Mouse (Mus musculus): ENCODE data around the gene Tmem150c. TPM values are rescaled to one million over a fixed set of nuclear protein-coding genes. Genes with fewer than 3 reads are reported as not detected.

The Tmem150c gene
- polyA plus RNA-seq, 1 experiment from 2014 or later, result 1.6 TPM

DNA sequence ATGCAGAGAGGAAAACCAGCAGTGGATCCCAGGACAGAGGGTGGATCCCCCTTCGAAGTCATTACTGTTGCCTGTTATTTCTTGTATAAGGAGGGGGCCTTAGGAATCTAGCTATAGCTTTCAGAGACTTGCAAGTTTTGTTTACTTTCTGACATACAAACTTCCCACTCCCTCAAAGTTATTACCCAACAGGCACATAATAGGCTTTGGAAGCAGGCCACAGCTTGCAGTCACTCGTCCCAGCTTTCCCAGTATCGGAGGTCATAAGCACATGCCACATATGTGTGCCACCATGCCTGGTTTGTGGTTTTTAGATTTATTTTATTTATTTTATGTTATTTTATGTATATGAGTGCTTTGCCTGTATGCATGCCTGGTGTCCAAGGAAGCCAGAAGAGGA lies 3.2 kb upstream of the Tmem150c start:
- peaks cover 18% of the 10 kb centered on the region for H3K27me3 ChIP-seq (ENCODE audit: control insufficient read depth, insufficient read depth, low read length)

DNA sequence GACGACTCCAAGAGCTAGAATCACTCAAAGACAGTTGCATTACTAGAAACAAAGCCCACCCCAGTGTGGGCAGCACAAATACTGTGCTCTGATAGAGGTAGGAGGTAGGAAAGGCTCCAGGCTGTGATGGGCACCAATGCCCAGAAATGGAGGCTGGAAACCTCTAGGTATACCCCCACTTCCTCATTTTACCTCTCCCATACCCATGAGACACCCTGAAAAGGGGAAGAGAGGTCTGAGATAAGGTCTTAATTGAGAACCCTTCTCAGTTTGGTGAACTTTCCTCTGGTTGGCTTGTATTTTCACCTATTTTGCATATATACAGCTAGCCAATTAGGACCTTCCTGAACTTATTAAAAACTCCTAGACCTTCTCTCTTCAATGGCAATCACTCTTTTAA lies 2.4 kb upstream of the Tmem150c start:
- H3K4me2 ChIP-seq (ENCODE audit: low read depth, low read length), result no peak overlapping the region
- 75% methylated on average over 1 of the region's 1 CpGs for WGBS
- ATAC-seq (replicated peaks; ENCODE audit: insufficient number of reproducible peaks, low FRiP score, low TSS enrichment, low read depth) (no peak), DNase-seq (ENCODE audit: low spot score) (no peak)
- H3K4me1 ChIP-seq (ENCODE audit: control insufficient read depth, insufficient read depth, low read length), result no peaks in the 10 kb centered on the region; the same call in 1 of the 2 replicates
- H3K36me3 ChIP-seq (replicated peaks; ENCODE audit: control insufficient read depth, insufficient read depth, low read depth, low read length), result no peaks in the 10 kb centered on the region
- H3K9ac ChIP-seq (replicated peaks; ENCODE audit: low read length), result no peak overlapping the region
- no peaks in the 10 kb centered on the region for H3K9me3 ChIP-seq (replicated peaks; ENCODE audit: control insufficient read depth, low read length)
- peaks cover 19% of the 10 kb centered on the region for H3K27me3 ChIP-seq (ENCODE audit: control insufficient read depth, insufficient read depth, low read length)
- no peak overlapping the region for H3K27ac ChIP-seq (replicated peaks; ENCODE audit: low read depth, low read length)
- no peak overlapping the region for H3K4me3 ChIP-seq (ENCODE audit: low read depth, low read length)

More for the DNA sequence above, 3.2 kb upstream of the Tmem150c start:
- no peak for ATAC-seq (replicated peaks; ENCODE audit: insufficient number of reproducible peaks, low FRiP score, low TSS enrichment, low read depth)
- Histone ChIP-seq H3K4me3 (ENCODE audit: low read depth, low read length) (no peak overlapping the region), H3K36me3 (replicated peaks; ENCODE audit: control insufficient read depth, insufficient read depth, low read depth, low read length) (no peaks in the 10 kb centered on the region), H3K4me1 (ENCODE audit: control insufficient read depth, insufficient read depth, low read length) (no peaks in the 10 kb centered on the region; the same call in 1 of the 2 replicates), H3K9ac (replicated peaks; ENCODE audit: low read length) (no peak overlapping the region), H3K27ac (replicated peaks; ENCODE audit: low read depth, low read length) (no peak overlapping the region), H3K4me2 (ENCODE audit: low read depth, low read length) (no peak overlapping the region), H3K9me3 (replicated peaks; ENCODE audit: control insufficient read depth, low read length) (no peaks in the 10 kb centered on the region)
- WGBS, result 81% methylated on average over 3 of the region's 3 CpGs
- DNase-seq (ENCODE audit: low spot score), result no peak

DNA sequence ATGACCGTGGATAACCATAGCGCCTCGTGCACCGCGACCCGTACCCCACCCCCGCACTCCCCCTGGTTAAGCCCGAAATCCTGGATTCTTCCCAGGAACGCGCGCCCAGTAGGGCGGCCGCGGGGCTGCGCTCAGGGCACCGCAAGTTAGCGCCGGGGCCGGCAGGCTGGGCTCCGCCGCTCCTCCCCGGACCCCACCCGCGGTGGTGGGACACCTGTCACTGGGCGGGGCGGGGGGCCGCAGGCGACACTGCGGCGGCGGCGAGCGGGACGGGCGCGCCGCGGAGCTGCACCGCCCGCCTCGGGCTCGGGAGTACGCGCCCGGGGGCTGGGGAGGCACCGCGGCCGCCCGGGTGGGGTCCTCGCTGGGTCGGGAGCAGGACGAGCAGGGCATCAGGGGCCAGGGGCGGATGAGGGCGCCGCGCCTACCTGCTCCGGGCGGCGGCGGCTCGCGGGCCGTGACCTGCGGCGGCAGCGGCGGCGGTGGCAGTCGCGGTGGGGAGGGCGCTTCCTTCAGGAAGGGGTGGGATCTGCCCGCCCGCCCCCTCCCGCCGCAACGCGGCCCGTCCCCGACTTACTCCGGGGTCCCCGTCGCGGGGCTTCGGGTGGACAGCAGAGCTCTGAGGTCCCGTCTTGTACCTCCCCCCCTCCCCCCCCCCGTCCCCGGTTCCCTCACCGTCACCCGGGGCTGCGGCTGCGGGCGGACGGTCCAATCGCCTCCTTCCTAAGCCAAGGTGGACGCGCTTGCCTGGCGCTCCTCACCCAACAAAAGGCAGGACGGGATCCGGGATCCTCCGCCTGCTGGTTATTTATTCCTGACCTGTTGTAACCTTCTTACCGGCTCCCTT lies 594 bp downstream of the Tmem150c start:
- H3K27me3 ChIP-seq (ENCODE audit: control insufficient read depth, insufficient read depth, low read length), result peaks cover 19% of the 10 kb centered on the region
- peak overlapping the region; percentile 100 for H3K4me2 ChIP-seq (ENCODE audit: low read depth, low read length)
- H3K4me1 ChIP-seq (ENCODE audit: control insufficient read depth, insufficient read depth, low read length), result no peaks in the 10 kb centered on the region; the same call in 1 of the 2 replicates
- H3K9me3 ChIP-seq (replicated peaks; ENCODE audit: control insufficient read depth, low read length), result no peaks in the 10 kb centered on the region
- peak; percentile 46 for DNase-seq (ENCODE audit: low spot score)
- WGBS, result under 1% methylated on average over 76 of the region's 101 CpGs
- H3K27ac ChIP-seq (replicated peaks; ENCODE audit: low read depth, low read length), result no peak overlapping the region
- no peaks in the 10 kb centered on the region for H3K36me3 ChIP-seq (replicated peaks; ENCODE audit: control insufficient read depth, insufficient read depth, low read depth, low read length)
- peak; percentile 65 for ATAC-seq (replicated peaks; ENCODE audit: insufficient number of reproducible peaks, low FRiP score, low TSS enrichment, low read depth)
- peak overlapping the region; percentile 68 for H3K9ac ChIP-seq (replicated peaks; ENCODE audit: low read length)
- H3K4me3 ChIP-seq (ENCODE audit: low read depth, low read length), result peak overlapping the region; percentile 72

DNA sequence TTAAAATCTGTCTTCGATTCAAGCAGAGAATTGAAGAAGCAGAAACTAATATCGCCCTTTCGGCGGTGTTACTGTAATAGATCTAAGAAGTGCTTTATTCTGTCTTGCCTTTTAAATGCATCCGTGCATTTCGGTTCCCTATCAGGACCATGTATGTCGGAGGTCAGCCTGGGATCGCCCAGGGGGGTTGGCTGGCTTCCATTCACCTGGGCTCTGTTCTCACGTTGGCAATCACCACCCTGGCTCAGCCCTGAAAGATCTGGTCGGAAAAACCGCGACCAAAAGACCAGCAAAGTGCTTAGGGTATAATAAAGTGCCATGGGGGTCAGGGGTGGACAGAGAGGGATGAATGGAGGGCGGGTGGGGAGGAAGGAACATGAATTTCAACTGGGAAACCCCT lies 1.3 kb downstream of the Tmem150c start:
- peak overlapping the region; percentile 100 for H3K4me2 ChIP-seq (ENCODE audit: low read depth, low read length)
- no peak for ATAC-seq (replicated peaks; ENCODE audit: insufficient number of reproducible peaks, low FRiP score, low TSS enrichment, low read depth)
- H3K27ac ChIP-seq (replicated peaks; ENCODE audit: low read depth, low read length), result no peak overlapping the region
- no peaks in the 10 kb centered on the region for H3K9me3 ChIP-seq (replicated peaks; ENCODE audit: control insufficient read depth, low read length)
- no peaks in the 10 kb centered on the region for H3K36me3 ChIP-seq (replicated peaks; ENCODE audit: control insufficient read depth, insufficient read depth, low read depth, low read length)
- no peak overlapping the region; the same call in 1 of the 2 replicates for H3K9ac ChIP-seq (replicated peaks; ENCODE audit: low read length)
- WGBS, result 16% methylated on average over 13 of the region's 13 CpGs
- H3K4me3 ChIP-seq (ENCODE audit: low read depth, low read length), result peak overlapping the region; percentile 72
- DNase-seq (ENCODE audit: low spot score), result no peak
- H3K27me3 ChIP-seq (ENCODE audit: control insufficient read depth, insufficient read depth, low read length), result peaks cover 19% of the 10 kb centered on the region
- H3K4me1 ChIP-seq (ENCODE audit: control insufficient read depth, insufficient read depth, low read length), result no peaks in the 10 kb centered on the region; the same call in 1 of the 2 replicates

DNA sequence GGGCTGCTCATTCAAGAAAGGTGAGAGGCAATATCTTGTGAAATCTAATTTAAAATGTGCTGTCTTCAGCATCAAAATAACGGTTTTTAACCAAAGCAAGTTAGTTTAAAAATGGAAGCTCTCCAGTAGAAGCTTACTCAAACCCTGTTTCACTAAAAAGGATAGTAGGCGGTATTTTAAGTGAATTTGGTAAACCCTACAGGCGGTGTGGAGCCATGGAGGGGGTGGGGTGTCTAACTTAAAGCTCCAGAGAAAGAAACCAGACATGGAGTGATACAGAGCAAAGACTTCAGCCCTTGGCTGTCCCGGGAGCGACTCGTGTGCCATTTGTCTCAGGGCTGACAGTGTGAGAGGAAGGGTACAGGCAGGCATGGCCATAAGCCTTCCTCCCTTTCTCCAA lies 4.0 kb downstream of the Tmem150c start:
- 87% methylated on average over 6 of the region's 6 CpGs for WGBS
- ATAC-seq (replicated peaks; ENCODE audit: insufficient number of reproducible peaks, low FRiP score, low TSS enrichment, low read depth) (no peak), DNase-seq (ENCODE audit: low spot score) (no peak)
- H3K9ac ChIP-seq (replicated peaks; ENCODE audit: low read length), result no peak overlapping the region
- H3K27me3 ChIP-seq (ENCODE audit: control insufficient read depth, insufficient read depth, low read length), result peaks cover 19% of the 10 kb centered on the region
- no peaks in the 10 kb centered on the region for H3K9me3 ChIP-seq (replicated peaks; ENCODE audit: control insufficient read depth, low read length)
- no peaks in the 10 kb centered on the region for H3K36me3 ChIP-seq (replicated peaks; ENCODE audit: control insufficient read depth, insufficient read depth, low read depth, low read length)
- no peak overlapping the region for H3K4me3 ChIP-seq (ENCODE audit: low read depth, low read length)
- no peak overlapping the region for H3K27ac ChIP-seq (replicated peaks; ENCODE audit: low read depth, low read length)
- no peak overlapping the region for H3K4me2 ChIP-seq (ENCODE audit: low read depth, low read length)
- H3K4me1 ChIP-seq (ENCODE audit: control insufficient read depth, insufficient read depth, low read length), result no peaks in the 10 kb centered on the region; the same call in 1 of the 2 replicates

DNA sequence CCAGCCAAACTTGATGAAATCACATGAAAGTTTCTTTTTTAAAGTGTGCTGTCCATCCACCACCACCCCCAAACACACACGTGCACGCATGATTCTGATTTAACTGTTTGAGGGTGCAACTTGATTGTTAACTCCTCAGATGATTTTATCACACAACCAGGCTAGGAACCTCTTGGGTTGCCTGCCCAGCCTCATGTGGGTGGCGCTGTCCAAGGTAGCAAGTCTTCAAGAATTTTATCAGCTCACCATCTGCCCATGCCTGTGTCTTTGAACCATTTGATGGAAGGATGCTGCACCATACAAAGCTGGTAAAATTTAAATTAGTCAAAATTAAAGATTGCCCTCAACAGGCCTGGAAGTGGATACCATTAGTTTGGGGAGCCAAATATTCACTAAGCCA lies 9.6 kb downstream of the Tmem150c start:
- H3K4me3 ChIP-seq (ENCODE audit: low read depth, low read length), result no peak overlapping the region
- ATAC-seq (replicated peaks; ENCODE audit: insufficient number of reproducible peaks, low FRiP score, low TSS enrichment, low read depth) (no peak), DNase-seq (ENCODE audit: low spot score) (peak; percentile 70)
- no peaks in the 10 kb centered on the region for H3K36me3 ChIP-seq (replicated peaks; ENCODE audit: control insufficient read depth, insufficient read depth, low read depth, low read length)
- 75% methylated on average over 3 of the region's 3 CpGs for WGBS
- no peaks in the 10 kb centered on the region for H3K27me3 ChIP-seq (ENCODE audit: control insufficient read depth, insufficient read depth, low read length)
- no peak overlapping the region for H3K27ac ChIP-seq (replicated peaks; ENCODE audit: low read depth, low read length)
- no peak overlapping the region for H3K9ac ChIP-seq (replicated peaks; ENCODE audit: low read length)
- no peaks in the 10 kb centered on the region for H3K9me3 ChIP-seq (replicated peaks; ENCODE audit: control insufficient read depth, low read length)
- H3K4me1 ChIP-seq (ENCODE audit: control insufficient read depth, insufficient read depth, low read length), result no peaks in the 10 kb centered on the region
- no peak overlapping the region for H3K4me2 ChIP-seq (ENCODE audit: low read depth, low read length)

DNA sequence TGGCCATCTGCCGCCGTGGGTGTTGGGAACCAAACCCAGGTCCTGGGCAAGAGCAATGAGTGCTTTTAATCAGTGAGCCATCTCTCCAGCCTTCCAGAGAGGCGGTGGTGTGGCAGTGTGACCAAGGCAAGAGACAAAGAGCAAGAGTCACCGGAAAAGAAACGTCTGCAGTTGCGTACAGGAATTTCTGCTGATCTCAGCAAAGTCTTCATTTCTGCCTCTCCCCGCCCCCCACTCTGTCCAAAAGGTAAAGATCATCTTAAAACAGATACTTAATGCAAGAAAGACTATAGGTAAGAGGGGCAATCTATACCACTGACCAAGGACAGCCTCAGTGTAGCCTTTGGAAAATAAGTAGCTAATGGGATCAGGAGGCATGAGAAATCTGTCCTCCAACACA lies 14.8 kb downstream of the Tmem150c start:
- H3K4me3 ChIP-seq (ENCODE audit: low read depth, low read length), result no peak overlapping the region
- H3K9ac ChIP-seq (replicated peaks; ENCODE audit: low read length), result no peak overlapping the region
- DNase-seq (ENCODE audit: low spot score) (no peak), ATAC-seq (replicated peaks; ENCODE audit: insufficient number of reproducible peaks, low FRiP score, low TSS enrichment, low read depth) (no peak)
- 89% methylated on average over 7 of the region's 7 CpGs for WGBS
- no peak overlapping the region for H3K27ac ChIP-seq (replicated peaks; ENCODE audit: low read depth, low read length)
- H3K4me2 ChIP-seq (ENCODE audit: low read depth, low read length), result no peak overlapping the region
- no peaks in the 10 kb centered on the region for H3K27me3 ChIP-seq (ENCODE audit: control insufficient read depth, insufficient read depth, low read length)
- H3K4me1 ChIP-seq (ENCODE audit: control insufficient read depth, insufficient read depth, low read length), result no peaks in the 10 kb centered on the region
- no peaks in the 10 kb centered on the region for H3K9me3 ChIP-seq (replicated peaks; ENCODE audit: control insufficient read depth, low read length)
- no peaks in the 10 kb centered on the region for H3K36me3 ChIP-seq (replicated peaks; ENCODE audit: control insufficient read depth, insufficient read depth, low read depth, low read length)

DNA sequence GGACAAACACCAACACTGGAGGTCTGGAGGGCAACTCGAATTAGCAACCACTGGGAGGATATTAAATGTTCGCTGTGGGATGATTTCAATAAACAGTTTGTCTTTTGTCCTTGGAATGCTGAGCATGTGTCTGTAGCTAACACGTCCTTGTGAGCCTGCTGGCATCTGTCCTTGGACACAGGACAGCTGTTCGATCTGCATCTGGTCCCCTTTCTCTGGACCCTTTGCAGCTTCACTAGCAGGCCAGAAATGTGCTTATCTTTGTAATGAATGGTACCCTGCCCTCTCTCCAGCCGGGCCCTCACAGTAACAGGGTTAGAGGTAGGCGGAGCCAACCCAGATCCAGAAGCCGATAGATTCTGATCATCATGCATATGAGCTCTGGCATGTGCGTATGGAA lies 32.3 kb downstream of the Tmem150c start:
- Histone ChIP-seq H3K4me1 (ENCODE audit: control insufficient read depth, insufficient read depth, low read length) (no peaks in the 10 kb centered on the region), H3K36me3 (replicated peaks; ENCODE audit: control insufficient read depth, insufficient read depth, low read depth, low read length) (no peaks in the 10 kb centered on the region), H3K9me3 (replicated peaks; ENCODE audit: control insufficient read depth, low read length) (no peaks in the 10 kb centered on the region), H3K27me3 (ENCODE audit: control insufficient read depth, insufficient read depth, low read length) (no peaks in the 10 kb centered on the region), H3K4me2 (ENCODE audit: low read depth, low read length) (no peak overlapping the region), H3K4me3 (ENCODE audit: low read depth, low read length) (no peak overlapping the region), H3K9ac (replicated peaks; ENCODE audit: low read length) (no peak overlapping the region), H3K27ac (replicated peaks; ENCODE audit: low read depth, low read length) (no peak overlapping the region)
- WGBS, result 67% methylated on average over 8 of the region's 8 CpGs
- DNase-seq (ENCODE audit: low spot score) (no peak), ATAC-seq (replicated peaks; ENCODE audit: insufficient number of reproducible peaks, low FRiP score, low TSS enrichment, low read depth) (no peak)

Measured in embryonic facial prominence, embryonic 11.5 days (tissue).